Mouse (Mus musculus) activated CD4-positive, CD25-positive, alpha-beta regulatory T cell (primary cell): Measurements from ENCODE around the gene Dusp28. TPM values are rescaled to one million over a fixed set of nuclear protein-coding genes. Genes with fewer than 3 reads are reported as not detected.

Experiments
- polyA plus RNA-seq, 2 experiments: library from polyadenylated mRNA; unstranded; fragments of 100-300 nt; shearing (Covaris generic); gene quantifications; one replicate each; pipeline ENCODE4 v1.2.1; 2017

Gene Dusp28
- polyA plus RNA-seq: 10 to 100 TPM in 1 of 2 experiments, 1 to 10 TPM in 1; 8.9 to 15.5 TPM

DNA sequence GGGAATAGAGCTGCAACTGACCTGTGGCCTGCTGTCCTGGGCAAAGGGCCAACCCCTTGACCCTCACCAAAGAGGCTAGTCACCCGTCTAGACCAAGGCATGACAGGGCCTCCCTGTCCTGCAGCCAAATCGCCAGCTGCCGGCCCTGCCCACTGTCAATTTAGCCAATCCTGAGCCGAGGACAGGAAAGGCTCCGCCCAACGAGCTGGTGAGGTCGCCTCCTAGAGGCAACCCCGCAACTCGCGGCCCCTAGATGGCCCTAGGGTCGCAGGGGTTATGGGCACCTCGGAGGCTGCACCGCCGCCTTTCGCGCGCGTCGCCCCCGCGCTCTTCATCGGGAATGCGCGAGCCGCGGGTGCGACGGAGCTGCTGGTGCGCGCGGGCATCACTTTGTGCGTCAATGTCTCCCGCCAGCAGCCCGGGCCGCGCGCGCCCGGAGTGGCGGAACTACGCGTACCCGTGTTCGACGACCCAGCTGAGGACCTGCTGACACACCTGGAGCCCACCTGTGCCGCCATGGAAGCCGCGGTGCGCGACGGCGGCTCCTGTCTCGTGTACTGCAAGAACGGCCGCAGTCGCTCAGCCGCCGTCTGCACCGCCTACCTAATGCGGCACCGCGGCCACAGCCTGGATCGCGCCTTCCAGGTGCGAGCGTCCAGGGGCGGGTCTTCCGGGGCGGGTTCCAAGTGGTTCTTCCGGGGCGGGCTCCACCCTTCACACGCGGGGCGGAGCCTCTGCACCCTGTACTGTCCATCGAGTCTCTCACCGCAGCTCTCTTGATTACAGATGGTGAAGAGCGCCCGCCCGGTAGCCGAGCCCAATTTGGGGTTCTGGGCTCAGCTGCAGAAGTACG, at the start of gene Dusp28:
Gene Dusp28, plus strand, starts transcription at position 203 of the 853 bp plus-strand sequence.

DNA sequence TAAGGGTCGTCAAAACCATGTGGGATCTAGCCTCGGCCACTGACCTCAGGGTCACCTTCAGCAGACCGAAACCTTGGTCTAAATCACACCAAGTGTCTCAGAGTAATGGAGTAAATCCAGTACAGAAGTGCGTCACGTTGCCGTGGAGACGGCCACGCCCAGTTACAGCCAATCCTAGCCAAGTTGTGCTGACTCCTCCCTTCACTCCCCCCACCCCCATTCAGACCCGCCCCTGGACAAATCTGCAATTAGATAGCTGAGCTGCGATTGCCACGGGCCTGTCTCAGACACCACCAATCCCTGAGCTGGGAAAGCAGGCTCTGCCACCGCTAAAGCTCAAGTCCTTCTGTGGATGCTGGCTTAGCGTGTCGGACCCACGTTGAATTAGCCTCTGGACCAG, 4.0 kb upstream of the Dusp28 start, which contains the start of gene Ankmy1:
Gene Ankmy1, minus strand, starts transcription at position 121 of the 400 bp plus-strand sequence.

DNA sequence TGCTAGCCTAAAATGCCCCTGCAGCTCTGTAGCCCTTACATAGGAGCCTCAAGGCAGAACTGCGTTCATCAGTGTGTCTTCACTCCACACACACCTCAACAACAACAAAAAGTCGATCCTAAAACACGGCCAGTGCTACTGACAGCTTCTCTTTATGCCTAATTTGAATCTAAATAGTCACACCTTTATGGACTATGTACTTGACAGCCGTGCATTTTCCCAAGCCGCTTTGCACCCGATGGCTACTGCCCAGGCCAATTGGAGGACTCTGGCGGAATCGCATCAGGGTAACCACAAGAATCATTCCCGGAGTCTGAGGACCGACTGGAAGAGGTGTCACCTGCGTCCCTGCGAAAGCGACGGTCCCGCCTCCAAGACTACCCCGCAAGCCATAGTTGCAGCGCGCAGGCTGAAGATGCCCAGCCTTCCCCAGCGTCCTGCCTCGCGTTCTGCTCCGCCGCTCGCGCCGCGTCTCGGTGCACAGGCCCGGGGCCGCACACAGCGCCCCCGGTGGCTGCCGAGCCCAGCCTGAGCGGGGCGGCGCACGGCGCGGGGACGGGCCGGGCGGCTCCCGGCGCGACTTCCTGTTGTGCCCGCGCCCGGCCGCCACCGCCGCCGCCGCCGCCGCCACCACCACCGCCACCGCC, 3.6 kb downstream of the Dusp28 start, which contains the start of gene Rnpepl1:
Gene Rnpepl1, plus strand, starts transcription at position 545 of the 647 bp plus-strand sequence.

DNA sequence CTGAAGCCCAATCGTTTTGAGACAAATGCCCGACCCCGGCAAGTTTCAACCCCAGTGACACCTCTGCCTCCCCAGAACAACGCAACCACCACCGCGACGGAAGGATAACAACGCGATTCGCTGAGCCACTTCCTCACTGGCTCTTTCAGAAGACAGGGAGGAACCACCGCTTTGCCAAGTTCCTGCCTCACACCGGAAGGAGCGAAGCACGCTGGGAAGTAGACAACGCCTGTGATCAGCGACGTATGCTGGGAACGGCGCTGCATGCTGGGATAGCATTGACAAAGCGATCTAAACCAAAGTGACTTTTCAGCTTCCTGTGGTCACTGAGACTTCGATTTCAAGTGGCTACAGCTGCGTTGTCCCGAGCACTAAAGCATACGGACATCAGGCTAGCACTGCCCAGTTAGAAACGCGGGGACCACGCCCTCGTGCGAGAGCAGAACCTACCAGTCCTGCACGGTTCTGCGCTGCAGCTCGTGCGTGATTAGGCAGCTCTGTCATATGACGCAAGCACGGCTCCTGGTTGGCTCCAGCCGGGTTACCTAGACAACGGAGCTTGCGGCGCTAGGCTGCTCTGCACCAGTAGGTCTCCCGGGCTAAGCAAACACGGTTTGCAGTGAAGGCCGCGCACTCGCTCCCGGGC, 27.5 kb downstream of the Dusp28 start, which contains the start of gene Capn10:
Gene Capn10, plus strand, starts transcription at position 195 of the 646 bp plus-strand sequence.

DNA sequence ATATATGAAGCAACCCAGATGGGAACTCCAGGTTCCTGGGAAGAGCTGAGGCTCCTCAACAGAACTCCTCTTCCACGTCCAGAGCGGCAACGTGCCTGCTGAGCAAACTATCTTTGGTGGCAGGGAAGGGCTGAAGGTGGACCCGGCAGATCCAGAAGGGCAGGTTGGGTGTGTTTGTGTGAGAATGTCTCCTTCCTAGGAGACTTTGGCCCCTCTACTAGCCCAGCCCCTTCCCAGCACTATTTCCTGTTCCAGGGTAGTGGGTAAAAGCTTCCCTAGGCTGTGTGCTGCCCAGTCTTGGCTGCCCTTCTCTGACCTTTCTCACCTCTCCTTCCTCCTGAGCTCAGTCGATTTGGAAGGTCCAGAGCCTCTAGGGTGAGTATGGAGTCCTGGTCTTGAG, 43.8 kb downstream of the Dusp28 start, which contains the start of gene Gpr35:
Gene Gpr35, plus strand, starts transcription at position 259 of the 400 bp plus-strand sequence.

Other genes starting within 250 kb of the Dusp28 start
- gene Gpc1, start 75.3 kb upstream of the Dusp28 start, polyA plus RNA-seq: 1 to 10 TPM; 3.1 to 5.5 TPM
- gene Ankmy1, start 4.1 kb upstream of the Dusp28 start, polyA plus RNA-seq: 1 to 10 TPM in 1 of 2 experiments, not detected in 1; 1.0 TPM
- 100 to 1,000 TPM in 1 of 2 experiments, 10 to 100 TPM in 1; 81.1 to 120 TPM for gene Rnpepl1, start 3.8 kb downstream of the Dusp28 start, polyA plus RNA-seq
- 10 to 100 TPM in 1 of 2 experiments, 1 to 10 TPM in 1; 9.1 to 13.2 TPM for gene Capn10, start 27.4 kb downstream of the Dusp28 start, polyA plus RNA-seq
- under 1 TPM; 0.05 to 0.37 TPM for gene Gpr35, start 43.9 kb downstream of the Dusp28 start, polyA plus RNA-seq
- under 1 TPM in 1 of 2 experiments, not detected in 1; 0.16 TPM for gene Aqp12, start 99.4 kb downstream of the Dusp28 start, polyA plus RNA-seq
- gene Kif1a, start 195.0 kb downstream of the Dusp28 start, polyA plus RNA-seq: under 1 TPM in 1 of 2 experiments, not detected in 1; 0.61 TPM
- not detected for gene Agxt, start 228.3 kb downstream of the Dusp28 start, polyA plus RNA-seq